Mouse (Mus musculus): ENCODE data around the gene Ddx49. TPM values are rescaled to one million over a fixed set of nuclear protein-coding genes. Genes with fewer than 3 reads are reported as not detected.

Gene Ddx49
- polyA plus RNA-seq (2012; rRNA removed) (17.9 and 20.3 TPM in 2 replicates), polyA plus RNA-seq (2014; fragmentation: Nextera tagmentation; extraction: Ambion mirVana) (20.8 and 22.3 TPM in 2 replicates)

- DNase-seq (ENCODE audit: low read depth in 3 of 3, low spot score in 3 of 3) = peak; percentile 79 to 87 (median 82)
- no peak for TF ChIP-seq EP300 (IDR thresholded peaks at IDR 0.05; ENCODE audit: low read depth)
- no peak for TF ChIP-seq CTCF (IDR thresholded peaks at IDR 0.05; ENCODE audit: low read depth)
- peak within 1 kb of the TSS; percentile 41 for H3K27ac ChIP-seq
- peak within 1 kb of the TSS; percentile 73 to 87 for H3K4me3 ChIP-seq (ENCODE audit: insufficient read depth in 1 of 2, low read depth in 2 of 2, low read length in 2 of 2)
- WGBS (ENCODE audit: insufficient replicate concordance) = 0% methylated on average over 40 of the region's 40 CpGs
- H3K27me3 ChIP-seq (ENCODE audit: control insufficient read depth, insufficient read depth, low read length) = no peaks in the 10 kb centered on the region
- peak within 1 kb of the TSS; percentile 79 for H3K9ac ChIP-seq (replicated peaks)
- peaks cover 10 to 13% of the 10 kb centered on the region in 2 experiments for H3K4me1 ChIP-seq (replicated peaks; ENCODE audit: control insufficient read depth in 2 of 2, insufficient read depth in 2 of 2, low read length in 1 of 2)
- ATAC-seq (ENCODE audit: insufficient read depth) = peak; percentile 91
- H3K4me2 ChIP-seq (ENCODE audit: low read depth) = peak within 1 kb of the TSS; percentile 86
- peaks cover 24% of the 10 kb centered on the region for H3K36me3 ChIP-seq (replicated peaks; ENCODE audit: control insufficient read depth, insufficient read depth, low read depth)
- H3K9me3 ChIP-seq (ENCODE audit: control insufficient read depth, low read length) = no peaks in the 10 kb centered on the region
These were observed at the start of gene Ddx49, which contains the start of gene Cope for GRCm38 (mm10) chr8:70302358-70302890. TSS of gene Ddx49 (minus strand) at chr8:70302489. TSS of gene Cope (plus strand) at chr8:70302518.

DNA sequence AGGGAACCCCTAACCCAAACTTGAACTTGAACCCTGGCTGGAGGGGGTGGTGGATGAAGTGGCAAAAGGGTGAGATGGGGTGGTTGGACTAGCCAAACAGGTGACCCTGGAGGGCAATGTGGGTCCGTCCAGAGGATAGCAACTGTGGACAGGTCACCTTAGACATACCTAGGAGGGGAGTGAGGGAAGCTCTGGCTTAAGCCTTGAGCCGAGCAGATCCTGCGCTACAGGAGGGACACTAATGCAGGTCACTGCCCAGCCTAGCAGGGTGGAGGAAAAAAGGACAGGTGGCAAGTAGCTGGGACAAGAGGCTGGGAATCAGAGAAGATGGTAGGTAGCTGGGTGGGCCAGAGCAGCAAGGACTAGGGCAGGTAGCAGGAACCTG lies 49.7 kb upstream of the Ddx49 start:
- WGBS (ENCODE audit: insufficient replicate concordance) = 14% methylated on average over 3 of the region's 3 CpGs
- Histone ChIP-seq H3K4me1 (replicated peaks; ENCODE audit: control insufficient read depth in 2 of 2, insufficient read depth in 2 of 2, low read length in 1 of 2) (peaks cover 66 to 72% of the 10 kb centered on the region in 2 experiments), H3K4me3 (ENCODE audit: insufficient read depth in 1 of 2, low read depth in 2 of 2, low read length in 2 of 2) (peak overlapping the region; percentile 82 to 98), H3K36me3 (replicated peaks; ENCODE audit: control insufficient read depth, insufficient read depth, low read depth) (peaks cover 34% of the 10 kb centered on the region), H3K9me3 (ENCODE audit: control insufficient read depth, low read length) (no peaks in the 10 kb centered on the region), H3K27ac (peak overlapping the region; percentile 86), H3K4me2 (ENCODE audit: low read depth) (peak overlapping the region; percentile 96), H3K9ac (replicated peaks) (peak overlapping the region; percentile 99), H3K27me3 (ENCODE audit: control insufficient read depth, insufficient read depth, low read length) (no peaks in the 10 kb centered on the region)
- ATAC-seq (ENCODE audit: insufficient read depth) (no peak), DNase-seq (ENCODE audit: low read depth in 3 of 3, low spot score in 3 of 3) (no peak)
- no peak for TF ChIP-seq CTCF (IDR thresholded peaks at IDR 0.05; ENCODE audit: low read depth)
- TF ChIP-seq EP300 (IDR thresholded peaks at IDR 0.05; ENCODE audit: low read depth) = no peak

- no peaks in the 10 kb centered on the region for H3K27me3 ChIP-seq (ENCODE audit: control insufficient read depth, insufficient read depth, low read length)
- peak overlapping the region; percentile 86 for H3K27ac ChIP-seq
- H3K4me1 ChIP-seq (replicated peaks; ENCODE audit: control insufficient read depth in 2 of 2, insufficient read depth in 2 of 2, low read length in 1 of 2) = peaks cover 59 to 67% of the 10 kb centered on the region in 2 experiments
- peak overlapping the region; percentile 99 for H3K9ac ChIP-seq (replicated peaks)
- ATAC-seq (ENCODE audit: insufficient read depth) (no peak), DNase-seq (ENCODE audit: low read depth in 3 of 3, low spot score in 3 of 3) (no peak)
- no peak for TF ChIP-seq EP300 (IDR thresholded peaks at IDR 0.05; ENCODE audit: low read depth)
- no peak for TF ChIP-seq CTCF (IDR thresholded peaks at IDR 0.05; ENCODE audit: low read depth)
- H3K36me3 ChIP-seq (replicated peaks; ENCODE audit: control insufficient read depth, insufficient read depth, low read depth) = peaks cover 41% of the 10 kb centered on the region
- H3K4me3 ChIP-seq (ENCODE audit: insufficient read depth in 1 of 2, low read depth in 2 of 2, low read length in 2 of 2) = peak overlapping the region; percentile 82 to 98
- 30% methylated on average over 15 of the region's 15 CpGs for WGBS (ENCODE audit: insufficient replicate concordance)
- peak overlapping the region; percentile 96 for H3K4me2 ChIP-seq (ENCODE audit: low read depth)
- H3K9me3 ChIP-seq (ENCODE audit: control insufficient read depth, low read length) = no peaks in the 10 kb centered on the region
These were observed 49.0 kb upstream of the Ddx49 start for GRCm38 (mm10) chr8:70351035-70351999.

- no peak for DNase-seq (ENCODE audit: low read depth in 3 of 3, low spot score in 3 of 3)
These were observed 45.7 kb upstream of the Ddx49 start for GRCm38 (mm10) chr8:70347860-70348420.

More at GRCm38 (mm10) chr8:70347860-70348420, 45.7 kb upstream of the Ddx49 start:
- Histone ChIP-seq H3K27ac (no peak overlapping the region), H3K36me3 (replicated peaks; ENCODE audit: control insufficient read depth, insufficient read depth, low read depth) (peaks cover 54% of the 10 kb centered on the region), H3K9ac (replicated peaks) (peak overlapping the region; percentile 12; the same call in 1 of the 2 replicates), H3K27me3 (ENCODE audit: control insufficient read depth, insufficient read depth, low read length) (no peaks in the 10 kb centered on the region), H3K4me3 (ENCODE audit: insufficient read depth in 1 of 2, low read depth in 2 of 2, low read length in 2 of 2) (no peak overlapping the region), H3K4me2 (ENCODE audit: low read depth) (no peak overlapping the region), H3K4me1 (replicated peaks; ENCODE audit: control insufficient read depth in 2 of 2, insufficient read depth in 2 of 2, low read length in 1 of 2) (peaks cover 36 to 56% of the 10 kb centered on the region in 2 experiments), H3K9me3 (ENCODE audit: control insufficient read depth, low read length) (no peaks in the 10 kb centered on the region)
- no peak for ATAC-seq (ENCODE audit: insufficient read depth)
- TF ChIP-seq EP300 (IDR thresholded peaks at IDR 0.05; ENCODE audit: low read depth) (no peak), CTCF (IDR thresholded peaks at IDR 0.05; ENCODE audit: low read depth) (no peak)
- 42% methylated on average over 1 of the region's 1 CpGs for WGBS (ENCODE audit: insufficient replicate concordance)
